Mouse (Mus musculus) forebrain, postnatal 0 days (tissue): ENCODE data around the gene Mthfd1l. TPM values are rescaled to one million over a fixed set of nuclear protein-coding genes. Genes with fewer than 3 reads are reported as not detected.
A peak's percentile ranks its signal among the peaks of the same experiment; 100 is the strongest.

Experiments
- ATAC-seq: fragments of 200-750 bp; cut with Nextera tagmentation; 2 replicates; pipeline ENCODE4 v1.8.0; 2017; ENCODE audit warnings: mild to moderate bottlenecking, moderate library complexity
- DNase-seq: peaks from one replicate; pipeline ENCODE4 v3.0.0-alpha.2; 2015
- H3K27ac ChIP-seq: fragments of 300-500 bp; sonication (generic); 2 replicates; pipeline ENCODE4 v1.5.1; 2014; ENCODE audit warnings: low read depth, mild to moderate bottlenecking, antibody characterized with exemption, low read length, moderate library complexity, mixed read lengths
- H3K27me3 ChIP-seq: fragments of 300-500 bp; sonication (generic); 2 replicates; pipeline ENCODE4 v1.6.1; 2014; ENCODE audit warnings: mild to moderate bottlenecking, low read length, mixed read lengths; ENCODE audit not compliant: insufficient read depth
- H3K36me3 ChIP-seq: fragments of 300-500 bp; sonication (generic); 2 replicates; pipeline ENCODE4 v1.6.1; 2014; ENCODE audit warnings: mild to moderate bottlenecking, moderate library complexity; ENCODE audit not compliant: insufficient read depth
- H3K4me1 ChIP-seq: fragments of 300-500 bp; sonication (generic); 2 replicates; pipeline ENCODE4 v1.6.1; 2014; ENCODE audit warnings: antibody characterized with exemption; ENCODE audit not compliant: insufficient read depth
- H3K4me2 ChIP-seq: fragments of 300-500 bp; sonication (generic); 2 replicates; pipeline ENCODE4 v1.6.1; 2014; ENCODE audit warnings: low read depth, mild to moderate bottlenecking, moderate library complexity
- H3K4me3 ChIP-seq: fragments of 300-500 bp; sonication (generic); 2 replicates; pipeline ENCODE4 v1.5.1; 2014; ENCODE audit warnings: low read depth, low read length, mixed read lengths
- H3K9ac ChIP-seq: fragments of 300-500 bp; sonication (generic); 2 replicates; pipeline ENCODE4 v1.6.1; 2014; ENCODE audit warnings: mild to moderate bottlenecking
- H3K9me3 ChIP-seq: fragments of 300-500 bp; sonication (generic); 2 replicates; pipeline ENCODE4 v1.6.1; 2016; ENCODE audit warnings: low read length
- CTCF ChIP-seq: sonication (generic); IDR thresholded peaks from 2 replicates; pipeline ENCODE4 v1.5.1; 2016; ENCODE audit warnings: antibody characterized with exemption, control low read depth, low read depth
- WGBS: fragments of 180-500 bp; shearing (Covaris S2); extraction: QIAGEN DNeasy Blood & Tissue Kit; methylation state at CpG from one replicate; pipeline ENCODE4 v1.1.7; 2014; 5-methylcytosine and 5-hydroxymethylcytosine counted together
- polyA plus RNA-seq: library from polyadenylated mRNA; unstranded; fragments of >200 nt; fragmentation: Nextera tagmentation; extraction: Ambion mirVana; gene quantifications from 2 replicates; pipeline ENCODE4 v1.2.1, GENCODE M21; 2015
- total RNA-seq: library from RNA; depleted of rRNA; stranded (reverse); fragments of >200 nt; gene quantifications from 2 replicates; pipeline ENCODE4 v1.2.3, GENCODE M21; 2014

Mthfd1l gene
- total and polyA plus RNA-seq, 2 experiments from 2014 or later: 5.9 to 9.1 TPM

GRCm38 (mm10) chr10:4128411-4128810 is 155.5 kb downstream of the Mthfd1l start:
- H3K4me2 ChIP-seq: no peak overlapping the region
- 68% methylated on average over 10 of the region's 10 CpGs for WGBS
- H3K27ac ChIP-seq: no peak overlapping the region
- no peaks in the 10 kb centered on the region for H3K27me3 ChIP-seq
- H3K9me3 ChIP-seq: no peaks in the 10 kb centered on the region
- no peaks in the 10 kb centered on the region for H3K4me1 ChIP-seq
- ATAC-seq (no peak), DNase-seq (no peak)
- no peaks in the 10 kb centered on the region for H3K36me3 ChIP-seq
- TF ChIP-seq CTCF: no peak
- H3K9ac ChIP-seq: no peak overlapping the region
- no peak overlapping the region for H3K4me3 ChIP-seq

GRCm38 (mm10) chr10:4128915-4129314 is 156.0 kb downstream of the Mthfd1l start:
- Histone ChIP-seq H3K9me3 (no peaks in the 10 kb centered on the region), H3K27me3 (no peaks in the 10 kb centered on the region), H3K9ac (no peak overlapping the region), H3K4me1 (no peaks in the 10 kb centered on the region), H3K4me3 (no peak overlapping the region), H3K27ac (no peak overlapping the region), H3K4me2 (no peak overlapping the region), H3K36me3 (no peaks in the 10 kb centered on the region)
- no peak for TF ChIP-seq CTCF
- ATAC-seq (no peak), DNase-seq (no peak)
- WGBS: 75% methylated on average over 4 of the region's 4 CpGs

- Histone ChIP-seq H3K9me3 (no peaks in the 10 kb centered on the region), H3K4me1 (no peaks in the 10 kb centered on the region), H3K27ac (no peak overlapping the region), H3K27me3 (no peaks in the 10 kb centered on the region), H3K4me2 (no peak overlapping the region), H3K4me3 (no peak overlapping the region), H3K9ac (no peak overlapping the region), H3K36me3 (no peaks in the 10 kb centered on the region)
- ATAC-seq (no peak), DNase-seq (no peak)
- no peak for TF ChIP-seq CTCF
- WGBS: 75% methylated on average over 8 of the region's 8 CpGs
Observed at GRCm38 (mm10) chr10:4129461-4129860, 156.5 kb downstream of the Mthfd1l start.

GRCm38 (mm10) chr10:4130034-4130607 is 157.2 kb downstream of the Mthfd1l start:
- WGBS: 90% methylated on average over 11 of the region's 11 CpGs
- TF ChIP-seq CTCF: no peak
- no peaks in the 10 kb centered on the region for H3K9me3 ChIP-seq
- no peak overlapping the region for H3K4me2 ChIP-seq
- H3K9ac ChIP-seq: no peak overlapping the region
- no peaks in the 10 kb centered on the region for H3K36me3 ChIP-seq
- H3K4me3 ChIP-seq: no peak overlapping the region
- no peak overlapping the region for H3K27ac ChIP-seq
- H3K4me1 ChIP-seq: no peaks in the 10 kb centered on the region
- DNase-seq (no peak), ATAC-seq (no peak)
- no peaks in the 10 kb centered on the region for H3K27me3 ChIP-seq

- Histone ChIP-seq H3K4me2 (no peak overlapping the region), H3K9ac (no peak overlapping the region), H3K27ac (no peak overlapping the region), H3K36me3 (no peaks in the 10 kb centered on the region), H3K4me1 (no peaks in the 10 kb centered on the region), H3K9me3 (no peaks in the 10 kb centered on the region), H3K4me3 (no peak overlapping the region), H3K27me3 (no peaks in the 10 kb centered on the region)
- DNase-seq: no peak
- ATAC-seq: peak; percentile 69; the same call in 1 of the 2 replicates
- 66% methylated on average over 7 of the region's 7 CpGs for WGBS
- no peak for TF ChIP-seq CTCF
Observed at GRCm38 (mm10) chr10:4132735-4133134, 159.8 kb downstream of the Mthfd1l start.

GRCm38 (mm10) chr10:4135100-4135764 is 162.3 kb downstream of the Mthfd1l start:
- Histone ChIP-seq H3K9me3 (no peaks in the 10 kb centered on the region), H3K27me3 (no peaks in the 10 kb centered on the region), H3K4me1 (no peaks in the 10 kb centered on the region), H3K4me3 (no peak overlapping the region), H3K4me2 (no peak overlapping the region), H3K27ac (no peak overlapping the region), H3K36me3 (no peaks in the 10 kb centered on the region), H3K9ac (no peak overlapping the region)
- no peak for TF ChIP-seq CTCF
- WGBS: 92% methylated on average over 5 of the region's 5 CpGs
- no peak for DNase-seq
- ATAC-seq: no peak

- Histone ChIP-seq H3K9me3 (no peaks in the 10 kb centered on the region), H3K4me2 (no peak overlapping the region), H3K4me1 (no peaks in the 10 kb centered on the region), H3K27me3 (no peaks in the 10 kb centered on the region), H3K36me3 (no peaks in the 10 kb centered on the region), H3K4me3 (no peak overlapping the region), H3K9ac (no peak overlapping the region), H3K27ac (no peak overlapping the region)
- ATAC-seq (no peak), DNase-seq (no peak)
- TF ChIP-seq CTCF: no peak
- WGBS: 91% methylated on average over 3 of the region's 3 CpGs
Observed at GRCm38 (mm10) chr10:4139531-4139930, 166.6 kb downstream of the Mthfd1l start.
